Mouse (Mus musculus): ENCODE measurements around the gene Fitm2.

Fitm2 gene

GRCm38 (mm10) chr2:163472466-163472851 lies at the start of gene Fitm2:
Gene Fitm2 (minus strand): TSS chr2:163472629.
- DNase-seq (ENCODE audit: low spot score in 2 of 2): peak; percentile 91 to 97

- no peak for DNase-seq (ENCODE audit: low spot score in 2 of 2)
Observed at GRCm38 (mm10) chr2:163506300-163507004, 34.0 kb upstream of the Fitm2 start, which contains the start of gene Hnf4a. Gene Hnf4a (plus strand): TSS chr2:163506808.

- no peak for DNase-seq (ENCODE audit: low spot score in 2 of 2)
Observed at GRCm38 (mm10) chr2:163503191-163503590, 30.8 kb upstream of the Fitm2 start.

DNA sequence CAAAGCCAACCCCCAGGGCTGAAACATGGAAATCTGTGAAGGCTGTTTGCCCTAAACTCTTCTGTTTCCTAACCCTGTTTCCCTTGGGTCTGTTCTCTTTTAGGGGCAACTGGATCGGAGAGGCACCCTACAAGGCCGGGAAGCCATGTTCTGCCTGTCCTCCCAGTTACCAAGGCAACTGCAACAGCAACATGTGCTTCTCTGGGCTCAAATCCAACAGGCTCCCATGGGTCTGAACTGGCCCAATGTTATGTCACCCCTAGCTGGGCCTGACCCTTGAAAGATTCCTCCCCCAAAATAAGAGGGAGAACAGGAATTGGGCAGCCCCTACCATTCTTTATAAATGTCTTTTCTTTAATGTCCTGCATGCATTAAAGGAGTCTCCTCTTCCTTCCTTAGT lies 29.8 kb upstream of the Fitm2 start:
- peak in 1 of 2 experiments; percentile 18 for DNase-seq (ENCODE audit: low spot score in 2 of 2)

DNA sequence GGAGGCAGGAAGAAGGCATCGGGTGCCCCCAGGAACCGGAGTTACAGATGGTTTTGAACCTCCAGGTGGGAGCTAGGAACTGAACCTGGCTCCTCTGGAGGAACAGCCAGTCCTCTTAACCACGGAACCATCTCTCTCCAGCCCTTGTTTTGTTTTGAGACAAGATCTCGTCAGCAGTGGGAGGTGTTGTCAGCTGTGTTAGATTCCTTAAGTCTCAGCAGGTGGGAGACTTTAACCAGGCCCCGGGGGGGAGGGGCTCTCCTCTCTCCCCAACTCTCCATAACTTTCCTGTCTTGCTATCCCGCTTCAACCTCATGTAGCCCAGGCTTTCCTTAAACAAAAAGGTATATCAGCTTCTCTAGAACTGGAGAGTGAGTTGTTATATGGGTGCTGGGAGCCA lies 22.0 kb upstream of the Fitm2 start:
- no peak for DNase-seq (ENCODE audit: low spot score in 2 of 2)

- peak in 1 of 2 experiments; percentile 16 for DNase-seq (ENCODE audit: low spot score in 2 of 2)
Observed at GRCm38 (mm10) chr2:163493976-163494375, 21.5 kb upstream of the Fitm2 start.

GRCm38 (mm10) chr2:163493031-163493430 lies 20.6 kb upstream of the Fitm2 start:
- DNase-seq (ENCODE audit: low spot score in 2 of 2): no peak

- no peak for DNase-seq (ENCODE audit: low spot score in 2 of 2)
Observed at GRCm38 (mm10) chr2:163492018-163492417, 19.6 kb upstream of the Fitm2 start, which contains the start of gene R3hdml. Gene R3hdml (plus strand): TSS chr2:163492318.

DNA sequence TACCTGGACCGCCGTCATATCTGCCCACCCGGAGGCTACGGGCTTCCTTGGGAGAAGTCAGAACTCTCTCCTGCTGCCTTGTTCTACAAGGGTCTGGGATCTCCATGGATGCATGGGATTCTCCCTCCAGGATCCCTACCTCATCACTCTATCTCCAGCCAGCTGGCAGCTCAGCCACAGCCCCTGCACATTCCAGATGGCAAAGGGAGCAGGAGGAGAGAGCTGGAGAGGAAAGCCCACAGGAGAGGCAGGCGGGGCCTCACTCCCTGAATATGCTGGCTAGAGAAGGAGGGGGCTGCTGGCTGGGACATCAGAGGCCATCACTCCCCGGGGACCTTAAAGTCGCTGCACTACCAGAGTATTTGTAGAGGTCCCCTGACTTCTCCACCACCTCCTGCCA lies 18.9 kb upstream of the Fitm2 start:
- DNase-seq (ENCODE audit: low spot score in 2 of 2): peak in 1 of 2 experiments; percentile 13

- DNase-seq (ENCODE audit: low spot score in 2 of 2): no peak
Observed at GRCm38 (mm10) chr2:163490656-163491055, 18.2 kb upstream of the Fitm2 start.

DNA sequence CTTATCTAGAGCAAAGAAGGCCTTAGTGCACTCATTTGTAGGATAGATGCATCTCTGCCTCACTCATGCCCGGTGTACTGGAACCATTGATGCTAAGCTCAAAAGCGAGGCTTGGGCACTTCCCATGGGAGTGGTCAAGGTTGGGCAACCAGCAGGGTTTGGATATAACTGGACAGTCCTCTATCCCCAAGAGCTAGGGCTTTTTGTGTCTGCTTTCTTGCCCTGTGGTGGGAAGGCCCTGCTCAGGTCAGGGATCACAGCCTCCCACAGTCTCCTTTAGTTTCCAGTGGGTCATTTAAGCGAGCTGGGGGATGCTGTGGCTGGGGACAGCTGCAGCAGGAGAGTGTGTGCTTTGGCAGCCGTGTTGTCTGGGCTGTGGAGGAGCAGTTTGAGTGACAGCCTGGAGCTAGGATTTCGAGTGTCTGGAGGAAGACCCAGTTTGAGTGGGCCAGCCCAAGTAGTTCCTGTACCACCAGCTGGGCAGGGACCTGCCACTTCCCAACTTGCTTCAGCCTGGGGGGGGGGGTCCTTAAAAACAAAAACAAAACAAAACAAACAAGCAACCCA lies 17.4 kb upstream of the Fitm2 start:
- DNase-seq (ENCODE audit: low spot score in 2 of 2): no peak

GRCm38 (mm10) chr2:163487360-163487759 lies 14.9 kb upstream of the Fitm2 start:
- no peak for DNase-seq (ENCODE audit: low spot score in 2 of 2)

- no peak for DNase-seq (ENCODE audit: low spot score in 2 of 2)
Observed at GRCm38 (mm10) chr2:163481539-163482029, 9.2 kb upstream of the Fitm2 start.

GRCm38 (mm10) chr2:163480191-163480825 lies 7.9 kb upstream of the Fitm2 start:
- DNase-seq (ENCODE audit: low spot score in 2 of 2): no peak

DNA sequence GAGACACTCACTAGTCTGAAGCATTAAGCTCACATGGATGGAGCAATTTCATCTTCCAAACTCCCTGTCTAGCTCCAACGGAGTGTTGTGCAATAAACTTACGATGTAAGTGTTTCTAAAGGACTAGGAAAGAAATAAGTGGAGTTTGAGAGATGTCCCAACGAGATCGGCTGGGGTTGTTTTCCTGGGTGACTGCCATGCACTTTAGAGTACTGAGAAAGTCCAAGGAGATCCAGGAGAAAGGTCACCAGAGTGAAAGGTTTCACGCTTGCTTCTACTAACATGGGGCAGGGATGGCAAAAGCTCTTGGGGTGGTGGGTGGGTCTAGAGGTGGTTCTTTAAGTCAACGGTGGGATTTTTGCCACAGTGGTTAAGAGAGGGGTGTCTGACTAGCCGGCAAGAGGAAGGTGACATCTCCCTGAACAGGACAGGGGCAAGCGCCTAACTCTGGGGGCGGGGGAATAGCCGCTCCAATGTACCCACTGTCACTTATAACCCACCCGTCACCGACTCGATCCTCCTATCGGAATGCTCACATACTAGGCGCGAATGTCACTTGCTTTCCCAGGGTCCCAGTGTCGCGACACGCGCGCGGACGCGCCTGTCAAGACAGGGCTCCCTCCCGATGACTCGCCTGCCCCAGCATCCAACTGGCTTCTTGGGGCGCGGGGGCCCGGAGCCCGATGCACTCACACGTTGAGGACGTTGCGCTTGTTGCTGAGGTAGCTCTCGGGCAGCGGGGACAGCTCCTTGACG lies 541 bp downstream of the Fitm2 start:
- peak in 1 of 2 experiments; percentile 33 for DNase-seq (ENCODE audit: low spot score in 2 of 2)

- no peak for DNase-seq (ENCODE audit: low spot score in 2 of 2)
Observed at GRCm38 (mm10) chr2:163471136-163471535, 1.3 kb downstream of the Fitm2 start.

DNA sequence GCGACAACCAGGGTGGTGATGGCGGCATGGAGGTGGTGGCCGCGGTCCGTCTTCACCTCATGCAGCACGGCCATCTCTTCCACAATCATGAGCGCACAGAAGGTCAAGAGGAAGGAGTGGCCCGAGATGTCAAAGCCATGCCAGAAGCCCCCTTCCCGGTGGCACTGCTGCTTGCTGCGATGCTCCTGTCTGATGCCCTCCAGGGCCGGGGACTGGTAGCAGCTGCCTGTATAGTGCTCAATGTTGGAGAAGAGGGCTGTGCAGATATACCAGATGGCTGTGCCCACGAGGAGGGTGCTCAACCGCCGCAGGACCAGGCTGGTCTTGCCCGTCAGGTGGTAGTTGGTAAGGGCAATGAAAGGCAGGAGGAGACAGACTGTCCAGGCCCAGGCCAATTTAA lies 2.7 kb downstream of the Fitm2 start:
- no peak for DNase-seq (ENCODE audit: low spot score in 2 of 2)

DNA sequence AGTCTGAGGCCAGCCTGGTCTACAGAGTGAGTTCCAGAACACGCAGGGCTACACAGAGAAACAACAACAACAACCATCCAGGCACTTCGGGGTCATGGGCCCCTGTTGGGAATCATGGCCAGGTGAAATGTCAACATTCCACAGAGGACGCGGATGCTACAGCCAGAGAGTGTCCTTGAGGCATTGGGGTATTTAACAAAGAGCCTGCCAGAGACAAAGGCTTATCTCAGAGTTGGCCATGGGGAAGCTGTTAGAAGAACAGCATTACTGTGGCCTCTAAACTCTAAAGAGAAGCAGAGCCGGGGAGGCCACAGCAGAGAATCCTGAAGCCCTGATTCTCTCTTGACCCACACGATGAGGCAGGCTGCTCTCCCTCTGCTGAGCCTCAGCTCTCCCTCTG lies 3.6 kb downstream of the Fitm2 start:
- no peak for DNase-seq (ENCODE audit: low spot score in 2 of 2)

GRCm38 (mm10) chr2:163467585-163467984 lies 4.8 kb downstream of the Fitm2 start:
- no peak for DNase-seq (ENCODE audit: low spot score in 2 of 2)

DNA sequence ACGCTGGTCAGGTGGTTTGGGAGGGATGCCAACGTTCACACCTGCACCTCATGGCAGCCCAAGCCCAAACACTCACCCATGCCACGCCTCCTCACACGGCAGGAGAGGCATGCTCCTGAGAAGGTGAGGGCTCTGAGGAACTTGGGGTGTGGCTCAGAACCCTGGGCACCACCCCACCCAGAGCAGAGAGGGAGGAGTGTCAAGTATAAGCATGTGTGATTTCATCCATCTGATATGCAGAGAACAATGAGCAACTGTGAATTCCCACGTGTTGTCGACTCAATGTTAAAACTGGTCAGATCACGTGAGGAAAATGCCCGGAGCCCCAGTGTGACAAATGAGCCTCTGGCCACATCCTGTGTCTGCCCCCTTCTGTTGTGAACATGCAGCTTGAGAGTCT lies 5.7 kb downstream of the Fitm2 start:
- no peak for DNase-seq (ENCODE audit: low spot score in 2 of 2)

DNA sequence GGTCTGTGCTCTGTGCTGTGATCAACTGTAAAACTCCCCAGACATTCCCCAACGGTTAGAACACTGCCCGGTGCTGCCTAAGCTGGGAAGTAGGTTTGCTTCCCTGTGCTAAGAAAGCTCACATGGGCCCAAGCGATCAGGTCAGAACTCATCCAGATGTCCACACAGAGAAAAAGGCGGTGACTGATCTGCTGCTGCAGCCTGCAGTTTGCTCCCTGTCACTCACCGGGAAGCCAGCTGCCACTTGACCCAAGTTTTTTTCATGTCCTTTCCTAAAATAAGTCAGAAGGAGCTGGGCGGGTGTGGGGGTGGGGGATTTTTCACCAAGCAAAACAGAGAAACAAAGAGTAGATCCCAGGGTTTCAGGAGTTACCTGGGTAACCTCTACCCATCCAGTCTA lies 7.9 kb downstream of the Fitm2 start:
- DNase-seq (ENCODE audit: low spot score in 2 of 2): no peak

GRCm38 (mm10) chr2:163463998-163464397 lies 8.4 kb downstream of the Fitm2 start:
- DNase-seq (ENCODE audit: low spot score in 2 of 2): no peak

Measured in cerebellum, postnatal 4 days (tissue).